Mouse (Mus musculus) kidney, embryonic 14.5 days (tissue): ENCODE results near the gene Fam13c. TPM values are rescaled to one million over a fixed set of nuclear protein-coding genes. Genes with fewer than 3 reads are reported as not detected.

Experiments
- ATAC-seq: fragments of 200-750 bp; cut with Nextera tagmentation; 2 replicates; pipeline ENCODE4 v1.8.0; 2017; ENCODE audit warnings: moderate number of reproducible peaks, mild to moderate bottlenecking, moderate TSS enrichment, moderate library complexity; ENCODE audit not compliant: low FRiP score, low TSS enrichment
- H3K27ac ChIP-seq: fragments of 300-500 bp; sonication (generic); 2 replicates; pipeline ENCODE4 v1.5.1; 2014; ENCODE audit warnings: low read depth, mild to moderate bottlenecking, low read length, moderate library complexity, mixed read lengths
- H3K27me3 ChIP-seq: fragments of 300-500 bp; sonication (generic); 2 replicates; pipeline ENCODE4 v1.6.1; 2014; ENCODE audit warnings: mild to moderate bottlenecking, low read length; ENCODE audit not compliant: control insufficient read depth, insufficient read depth
- H3K36me3 ChIP-seq: fragments of 300-500 bp; sonication (generic); 2 replicates; pipeline ENCODE4 v1.6.1; 2014; ENCODE audit warnings: low read length, mixed read lengths; ENCODE audit not compliant: control insufficient read depth, insufficient read depth
- H3K4me1 ChIP-seq: fragments of 300-500 bp; sonication (generic); 2 replicates; pipeline ENCODE4 v1.6.1; 2014; ENCODE audit warnings: low read length, mixed read lengths; ENCODE audit not compliant: control insufficient read depth, insufficient read depth
- H3K4me2 ChIP-seq: fragments of 300-500 bp; sonication (generic); replicated peaks from 2 replicates; pipeline ENCODE4 v1.6.1; 2014; ENCODE audit warnings: low read depth, mild to moderate bottlenecking, low read length
- H3K4me3 ChIP-seq: fragments of 300-500 bp; sonication (generic); 2 replicates; pipeline ENCODE4 v1.5.1; 2014; ENCODE audit warnings: mild to moderate bottlenecking, low read length
- H3K9ac ChIP-seq: fragments of 300-500 bp; sonication (generic); 2 replicates; pipeline ENCODE4 v1.6.1; 2014; ENCODE audit warnings: low read depth, mild to moderate bottlenecking, low read length, moderate library complexity
- H3K9me3 ChIP-seq: fragments of 300-500 bp; sonication (generic); 2 replicates; pipeline ENCODE4 v1.6.1; 2016; ENCODE audit warnings: low read length; ENCODE audit not compliant: control insufficient read depth
- WGBS: fragments of 180-500 bp; shearing (Covaris S2); extraction: QIAGEN DNeasy Blood & Tissue Kit; methylation state at CpG from one replicate; pipeline ENCODE4 v1.1.7; 2014; 5-methylcytosine and 5-hydroxymethylcytosine counted together
- polyA plus RNA-seq: library from polyadenylated mRNA; unstranded; fragments of >200 nt; fragmentation: Nextera tagmentation; extraction: Ambion mirVana; gene quantifications from 2 replicates; pipeline ENCODE4 v1.2.1, GENCODE M21; 2014

The Fam13c gene
- polyA plus RNA-seq, 1 experiment from 2014 or later: 6.0 TPM

GRCm38 (mm10) chr10:70485287-70485612, 45.0 kb downstream of the Fam13c start:
- ATAC-seq: no peak
- H3K4me1 ChIP-seq: peaks cover 11% of the 10 kb centered on the region; the same call in 1 of the 2 replicates
- H3K27ac ChIP-seq: 0 out of 2 replicates have a peak overlapping the region, but pooled peaks have one; percentile 11
- no peak overlapping the region for H3K9ac ChIP-seq
- H3K36me3 ChIP-seq: no peaks in the 10 kb centered on the region
- WGBS: 32% methylated on average over 7 of the region's 7 CpGs
- no peak overlapping the region for H3K4me3 ChIP-seq
- no peaks in the 10 kb centered on the region for H3K27me3 ChIP-seq
- H3K4me2 ChIP-seq: no peak overlapping the region
- H3K9me3 ChIP-seq: no peaks in the 10 kb centered on the region

- no peaks in the 10 kb centered on the region for H3K9me3 ChIP-seq
- WGBS: 89% methylated on average over 6 of the region's 6 CpGs
- H3K36me3 ChIP-seq: no peaks in the 10 kb centered on the region
- peaks cover 11% of the 10 kb centered on the region; the same call in 1 of the 2 replicates for H3K4me1 ChIP-seq
- no peak overlapping the region for H3K27ac ChIP-seq
- H3K9ac ChIP-seq: no peak overlapping the region
- no peaks in the 10 kb centered on the region for H3K27me3 ChIP-seq
- no peak for ATAC-seq
- H3K4me2 ChIP-seq: no peak overlapping the region
- no peak overlapping the region for H3K4me3 ChIP-seq
Measured at GRCm38 (mm10) chr10:70486651-70487050, 46.4 kb downstream of the Fam13c start.

GRCm38 (mm10) chr10:70493891-70494290, 53.6 kb downstream of the Fam13c start:
- no peak overlapping the region for H3K4me2 ChIP-seq
- H3K4me1 ChIP-seq: peaks cover 5% of the 10 kb centered on the region; the same call in 1 of the 2 replicates
- WGBS: 87% methylated on average over 3 of the region's 3 CpGs
- no peaks in the 10 kb centered on the region for H3K27me3 ChIP-seq
- no peak overlapping the region for H3K4me3 ChIP-seq
- H3K27ac ChIP-seq: no peak overlapping the region
- H3K9ac ChIP-seq: no peak overlapping the region
- no peak for ATAC-seq
- H3K9me3 ChIP-seq: no peaks in the 10 kb centered on the region
- no peaks in the 10 kb centered on the region for H3K36me3 ChIP-seq

- Histone ChIP-seq H3K4me2 (no peak overlapping the region), H3K36me3 (no peaks in the 10 kb centered on the region), H3K9me3 (no peaks in the 10 kb centered on the region), H3K27ac (no peak overlapping the region), H3K27me3 (no peaks in the 10 kb centered on the region), H3K9ac (no peak overlapping the region), H3K4me1 (peaks cover 5% of the 10 kb centered on the region; the same call in 1 of the 2 replicates), H3K4me3 (no peak overlapping the region)
- 56% methylated on average over 2 of the region's 2 CpGs for WGBS
- ATAC-seq: no peak
Measured at GRCm38 (mm10) chr10:70494441-70494840, 54.2 kb downstream of the Fam13c start.

- no peaks in the 10 kb centered on the region for H3K27me3 ChIP-seq
- H3K4me3 ChIP-seq: no peak overlapping the region
- no peak overlapping the region for H3K9ac ChIP-seq
- 71% methylated on average over 4 of the region's 4 CpGs for WGBS
- no peaks in the 10 kb centered on the region for H3K9me3 ChIP-seq
- no peaks in the 10 kb centered on the region for H3K36me3 ChIP-seq
- peaks cover 5% of the 10 kb centered on the region; the same call in 1 of the 2 replicates for H3K4me1 ChIP-seq
- ATAC-seq: no peak; the same call in 1 of the 2 replicates
- no peak overlapping the region for H3K27ac ChIP-seq
- H3K4me2 ChIP-seq: no peak overlapping the region
Measured at GRCm38 (mm10) chr10:70495106-70496104, 55.1 kb downstream of the Fam13c start.

- Histone ChIP-seq H3K9ac (no peak overlapping the region), H3K4me2 (no peak overlapping the region)
- no peak for ATAC-seq
Measured at GRCm38 (mm10) chr10:70496938-70497337, 56.7 kb downstream of the Fam13c start.

GRCm38 (mm10) chr10:70498328-70498727, 58.0 kb downstream of the Fam13c start:
- Histone ChIP-seq H3K4me1 (peaks cover 5% of the 10 kb centered on the region; the same call in 1 of the 2 replicates), H3K36me3 (no peaks in the 10 kb centered on the region), H3K9ac (no peak overlapping the region), H3K9me3 (no peaks in the 10 kb centered on the region), H3K4me2 (no peak overlapping the region), H3K27ac (no peak overlapping the region), H3K4me3 (no peak overlapping the region), H3K27me3 (no peaks in the 10 kb centered on the region)
- no peak for ATAC-seq
- 53% methylated on average over 2 of the region's 2 CpGs for WGBS

More at GRCm38 (mm10) chr10:70496938-70497337, 56.7 kb downstream of the Fam13c start:
- no peaks in the 10 kb centered on the region for H3K36me3 ChIP-seq
- no peak overlapping the region for H3K27ac ChIP-seq
- H3K4me3 ChIP-seq: no peak overlapping the region
- H3K9me3 ChIP-seq: no peaks in the 10 kb centered on the region
- H3K27me3 ChIP-seq: no peaks in the 10 kb centered on the region
- H3K4me1 ChIP-seq: peaks cover 5% of the 10 kb centered on the region; the same call in 1 of the 2 replicates

- Histone ChIP-seq H3K9ac (no peak overlapping the region), H3K36me3 (no peaks in the 10 kb centered on the region), H3K27ac (no peak overlapping the region), H3K9me3 (no peaks in the 10 kb centered on the region), H3K4me1 (peaks cover 5% of the 10 kb centered on the region; the same call in 1 of the 2 replicates), H3K4me3 (no peak overlapping the region), H3K27me3 (no peaks in the 10 kb centered on the region), H3K4me2 (no peak overlapping the region)
- 81% methylated on average over 13 of the region's 13 CpGs for WGBS
- no peak for ATAC-seq
Measured at GRCm38 (mm10) chr10:70499246-70499645, 59.0 kb downstream of the Fam13c start.

GRCm38 (mm10) chr10:70504871-70505270, 64.6 kb downstream of the Fam13c start:
- H3K36me3 ChIP-seq: no peaks in the 10 kb centered on the region
- H3K9me3 ChIP-seq: no peaks in the 10 kb centered on the region
- ATAC-seq: no peak
- WGBS: 90% methylated on average over 15 of the region's 15 CpGs
- H3K4me2 ChIP-seq: no peak overlapping the region
- H3K4me1 ChIP-seq: no peaks in the 10 kb centered on the region
- no peak overlapping the region for H3K4me3 ChIP-seq
- H3K9ac ChIP-seq: no peak overlapping the region
- H3K27me3 ChIP-seq: no peaks in the 10 kb centered on the region
- no peak overlapping the region for H3K27ac ChIP-seq
